In genomic region chr13:58495390-58496073, GRCm38 (mm10) we compare ENCODE assay signal across 15 mouse cellular contexts.
A peak's percentile ranks its signal among the peaks of the same experiment; 100 is the strongest.
DNase-seq lines count a peak whose midpoint lies in the region; ATAC-seq lines count a peak whose summit lies in the region.
"Had no signal": no experiment of that assay in that cellular context is flagged by ENCODE, and none has a peak within 500 bp of the region (broad histone marks: within the 10 kb centered on the region; RNA-seq: fewer than 3 reads in every experiment).

No protein-coding gene starts in this region.

- H3K4me1 ChIP-seq in heart, embryonic 13.5 days, result peaks cover 52% of the 10 kb centered on the region
- peaks cover 10% of the 10 kb centered on the region for H3K4me1 ChIP-seq in midbrain, embryonic 13.5 days (replicated peaks)
- H3K4me1 ChIP-seq in midbrain, embryonic 14.5 days (ENCODE audit: control insufficient read depth, insufficient read depth, low read length), result no peaks in the 10 kb centered on the region; the same call in 1 of the 2 replicates
- H3K4me1 ChIP-seq in heart, embryonic 15.5 days (replicated peaks), result peaks cover 44% of the 10 kb centered on the region
- H3K4me1 ChIP-seq: neural tube, embryonic 13.5 days had no signal

- H3K4me3 ChIP-seq in heart, embryonic 13.5 days, result no peak overlapping the region
- no peak overlapping the region for H3K4me3 ChIP-seq in midbrain, embryonic 13.5 days (replicated peaks)
- no peak overlapping the region for H3K4me3 ChIP-seq in midbrain, embryonic 14.5 days (replicated peaks; ENCODE audit: low read depth, low read length)
- H3K4me3 ChIP-seq in heart, embryonic 15.5 days, result no peak overlapping the region
- H3K4me3 ChIP-seq: neural tube, embryonic 13.5 days had no signal

- 24% methylated on average over 12 of the region's 12 CpGs for WGBS in heart, embryonic 13.5 days
- 68% methylated on average over 12 of the region's 12 CpGs for WGBS in midbrain, embryonic 13.5 days
- 64% methylated on average over 12 of the region's 12 CpGs for WGBS in midbrain, embryonic 14.5 days
- 28% methylated on average over 12 of the region's 12 CpGs for WGBS in heart, embryonic 15.5 days

- intact Hi-C loops in heart, postnatal 25 days (cut with DNase I), result no loop called here

- DNase-seq in heart, postnatal 25 days (ENCODE audit: low spot score), result no peak
- DNase-seq in midbrain, embryonic 14.5 days, result no peak
- no peak for DNase-seq in layer of hippocampus, postnatal 36 days
- DNase-seq in left cerebral cortex, adult 11 months (ENCODE audit: low spot score), result no peak
- DNase-seq in retina, postnatal 1 day, result no peak
- DNase-seq: B cell, adult 2 months; cerebellum, adult 2 months; left cerebral cortex, postnatal 4 days; liver, postnatal 0 days; thymus, adult 18-20 months had no signal

- H3K27me3 ChIP-seq in heart, embryonic 13.5 days (replicated peaks), result peaks cover 23% of the 10 kb centered on the region
- no peaks in the 10 kb centered on the region for H3K27me3 ChIP-seq in midbrain, embryonic 13.5 days
- no peaks in the 10 kb centered on the region for H3K27me3 ChIP-seq in midbrain, embryonic 14.5 days (ENCODE audit: control insufficient read depth, insufficient read depth, low read length)
- H3K27me3 ChIP-seq in heart, embryonic 15.5 days, result peaks cover 16% of the 10 kb centered on the region; the same call in 1 of the 2 replicates
- H3K27me3 ChIP-seq: neural tube, embryonic 13.5 days had no signal

- H3K4me2 ChIP-seq in heart, embryonic 13.5 days, result peak overlapping the region; percentile 49
- no peak overlapping the region for H3K4me2 ChIP-seq in midbrain, embryonic 13.5 days (replicated peaks)
- H3K4me2 ChIP-seq in midbrain, embryonic 14.5 days (ENCODE audit: low read length), result no peak overlapping the region
- peak overlapping the region; percentile 37 for H3K4me2 ChIP-seq in heart, embryonic 15.5 days
- H3K4me2 ChIP-seq: neural tube, embryonic 13.5 days had no signal

- peak overlapping the region; percentile 61 for H3K9ac ChIP-seq in heart, embryonic 13.5 days
- no peak overlapping the region for H3K9ac ChIP-seq in midbrain, embryonic 13.5 days (replicated peaks)
- no peak overlapping the region for H3K9ac ChIP-seq in midbrain, embryonic 14.5 days (replicated peaks; ENCODE audit: low read length)
- no peak overlapping the region for H3K9ac ChIP-seq in heart, embryonic 15.5 days
- H3K9ac ChIP-seq: liver, postnatal 0 days; neural tube, embryonic 13.5 days had no signal

- peak overlapping the region; percentile 87 for H3K27ac ChIP-seq in heart, embryonic 13.5 days (replicated peaks)
- H3K27ac ChIP-seq in midbrain, embryonic 13.5 days, result no peak overlapping the region
- no peak overlapping the region for H3K27ac ChIP-seq in midbrain, embryonic 14.5 days (replicated peaks; ENCODE audit: low read depth, low read length)
- H3K27ac ChIP-seq in heart, embryonic 15.5 days, result peak overlapping the region; percentile 79
- H3K27ac ChIP-seq: neural tube, embryonic 13.5 days had no signal

- no peaks in the 10 kb centered on the region for H3K9me3 ChIP-seq in heart, embryonic 13.5 days
- H3K9me3 ChIP-seq in midbrain, embryonic 13.5 days, result no peaks in the 10 kb centered on the region
- H3K9me3 ChIP-seq in midbrain, embryonic 14.5 days (ENCODE audit: control insufficient read depth, low read length), result no peaks in the 10 kb centered on the region
- no peaks in the 10 kb centered on the region for H3K9me3 ChIP-seq in heart, embryonic 15.5 days (replicated peaks)

- ATAC-seq in heart, embryonic 13.5 days (ENCODE audit: extremely low read depth, insufficient number of reproducible peaks, low FRiP score, low TSS enrichment), result peak; percentile 64; the same call in 1 of the 2 replicates
- peak; percentile 67; the same call in 1 of the 2 replicates for ATAC-seq in midbrain, embryonic 13.5 days
- ATAC-seq in midbrain, embryonic 14.5 days (ENCODE audit: low FRiP score, low TSS enrichment), result no peak; the same call in 1 of the 2 replicates
- ATAC-seq in heart, embryonic 15.5 days (replicated peaks; ENCODE audit: insufficient number of reproducible peaks, insufficient read depth, low FRiP score, low read depth), result peak; percentile 82
- ATAC-seq: inflammation-experienced regulatory T-cells, adult 6 months; liver, postnatal 0 days had no signal

- H3K36me3 ChIP-seq in heart, embryonic 13.5 days, result no peaks in the 10 kb centered on the region
- H3K36me3 ChIP-seq in midbrain, embryonic 13.5 days, result no peaks in the 10 kb centered on the region
- no peaks in the 10 kb centered on the region for H3K36me3 ChIP-seq in midbrain, embryonic 14.5 days (ENCODE audit: control insufficient read depth, insufficient read depth, low read length)
- H3K36me3 ChIP-seq in heart, embryonic 15.5 days, result no peaks in the 10 kb centered on the region
- H3K36me3 ChIP-seq: neural tube, embryonic 13.5 days had no signal

Comparison
In these comparisons a context has a peak if more than half of its experiments do, and no peak if none do; other contexts are left out.
1. H3K27ac ChIP-seq: peak in heart, embryonic 13.5 days (single experiment) and heart, embryonic 15.5 days (single experiment); none in midbrain, embryonic 13.5 days (single experiment) and midbrain, embryonic 14.5 days (single experiment).
2. H3K4me2 ChIP-seq: peak in heart, embryonic 13.5 days (single experiment) and heart, embryonic 15.5 days (single experiment); none in midbrain, embryonic 13.5 days (single experiment) and midbrain, embryonic 14.5 days (single experiment).